Mouse (Mus musculus) fibroblast of lung, adult 2 months (primary cell): Measurements from ENCODE around the gene Suclg2.

Experiments
- DNase-seq: peaks from one replicate; pipeline ENCODE4 v3.0.0-alpha.2; 2011; ENCODE audit warnings: low read depth

Gene Suclg2

DNA sequence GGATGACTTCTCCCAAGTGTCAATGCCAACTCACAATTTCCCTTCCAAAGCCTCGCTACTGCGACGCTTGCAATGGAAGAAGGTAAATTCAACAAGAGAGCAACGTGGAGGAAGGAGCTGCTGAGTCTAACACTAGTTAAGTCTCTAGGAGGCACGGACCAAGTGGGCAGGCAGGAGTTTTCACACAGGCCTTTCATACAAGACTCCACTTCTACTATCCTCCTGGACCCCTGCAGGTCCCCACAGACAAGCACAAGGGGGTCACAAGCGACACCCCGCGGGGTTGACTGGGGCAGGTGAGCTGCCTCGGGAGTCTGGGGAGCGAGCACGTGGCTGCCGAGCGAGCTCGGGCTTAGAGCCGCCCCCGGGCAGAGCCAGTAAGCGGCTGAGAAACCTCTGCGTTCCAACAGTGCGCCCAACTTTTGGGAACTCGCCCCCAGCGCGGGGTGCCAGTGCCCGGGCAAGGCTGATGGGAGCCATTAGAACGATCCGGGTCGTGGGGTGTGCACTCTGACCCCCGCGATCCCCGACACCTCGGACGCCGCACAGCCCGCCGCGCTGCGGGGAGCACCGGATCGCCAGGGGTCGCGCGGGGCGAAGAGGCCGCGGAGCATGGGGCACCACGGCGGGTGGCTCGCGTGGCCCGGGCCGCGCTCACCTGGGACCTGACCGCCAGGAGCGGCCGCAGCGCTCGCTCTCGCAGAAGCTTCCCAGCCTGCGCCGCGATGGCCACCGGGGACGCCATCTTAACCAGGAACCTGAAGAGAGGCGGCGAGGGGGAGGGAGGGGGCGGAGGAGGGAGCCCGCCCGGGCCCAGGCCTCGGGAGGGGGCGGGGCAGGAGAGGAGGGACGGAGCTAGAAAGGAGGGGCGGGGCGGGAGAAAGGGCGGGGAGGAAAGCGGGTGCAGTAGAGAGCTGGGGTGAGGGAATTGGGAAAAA, at the start of gene Suclg2:
Suclg2 (minus strand) TSS at position 770 of the 938 bp plus-strand sequence.
- peak; percentile 24 for DNase-seq

DNA sequence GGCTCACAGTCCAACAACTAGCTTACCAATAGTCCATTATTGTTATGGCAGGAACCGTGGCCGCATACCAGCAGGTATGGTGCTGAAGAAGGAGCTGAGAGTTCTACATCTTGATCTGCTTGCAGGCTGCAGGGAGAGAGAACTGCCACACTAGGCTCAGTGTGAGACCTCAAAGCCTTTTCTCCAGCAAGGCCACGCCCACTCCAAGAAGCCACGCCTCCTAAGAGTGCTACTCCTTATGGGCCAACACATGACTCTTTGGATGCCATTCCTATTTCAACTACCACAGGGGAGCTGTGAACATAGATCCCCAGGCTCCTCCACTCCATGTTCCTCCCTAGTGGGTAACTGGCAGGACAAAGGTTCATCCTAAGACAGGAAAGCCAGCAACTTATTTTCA, 48.0 kb upstream of the Suclg2 start:
- DNase-seq = no peak

GRCm38 (mm10) chr6:95759558-95760172, 41.1 kb upstream of the Suclg2 start:
- no peak for DNase-seq

DNA sequence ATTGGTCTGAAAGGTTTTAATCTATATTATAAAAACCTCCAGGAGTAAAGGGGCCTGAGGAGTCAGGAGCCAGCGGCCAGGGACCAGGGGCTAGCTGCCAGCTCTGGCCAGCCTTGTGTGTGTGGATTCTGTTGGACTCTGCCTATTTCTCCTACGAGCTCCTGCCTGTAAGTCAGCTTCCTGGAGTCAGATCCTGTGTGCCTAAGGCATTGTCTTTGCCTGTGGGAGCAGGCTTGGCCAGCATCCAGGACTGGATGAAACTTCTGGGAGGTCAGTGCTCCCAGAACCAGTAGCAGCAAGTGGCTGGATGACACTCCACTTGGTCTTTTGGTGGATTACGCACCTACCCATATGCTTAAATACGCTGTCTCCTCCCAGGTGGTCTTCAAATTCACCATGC, 23.8 kb upstream of the Suclg2 start:
- DNase-seq = no peak

DNA sequence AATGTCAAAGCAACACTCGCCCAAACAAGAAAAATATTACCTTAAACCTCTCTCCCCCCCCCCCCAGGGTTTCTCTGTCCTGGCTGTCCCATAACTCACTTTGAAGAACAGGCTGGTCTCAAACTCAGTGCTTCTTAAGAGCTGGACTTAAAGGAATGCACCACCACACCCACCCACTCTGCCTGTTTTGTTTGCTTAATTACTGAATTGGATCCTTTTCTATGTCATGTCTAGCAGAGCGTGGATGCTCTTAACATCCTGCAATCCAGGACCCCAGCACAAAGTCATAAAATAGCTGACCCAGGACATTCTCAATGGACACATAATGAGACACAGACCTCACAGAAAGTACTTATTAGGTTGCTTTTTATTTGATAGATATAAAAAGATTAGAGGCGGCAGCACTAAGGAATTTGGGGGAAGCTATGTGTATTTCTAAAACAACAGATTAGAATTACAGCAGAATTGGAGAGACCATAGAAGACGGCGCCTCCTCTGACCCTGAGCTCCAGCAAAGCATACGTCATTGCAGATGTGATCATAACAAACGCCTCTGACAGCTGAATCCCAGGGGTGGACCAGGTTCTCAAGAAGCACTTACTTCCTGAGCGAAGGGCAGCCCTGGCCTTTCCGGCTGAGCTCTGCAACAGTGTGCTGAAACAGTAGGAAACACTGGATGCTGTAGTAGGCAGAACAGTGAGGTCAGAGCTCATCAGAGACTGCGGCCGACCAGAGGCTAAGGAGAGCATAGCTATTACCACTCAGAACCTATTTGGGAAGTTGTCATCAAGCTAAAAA, 13.2 kb upstream of the Suclg2 start:
- no peak for DNase-seq

DNA sequence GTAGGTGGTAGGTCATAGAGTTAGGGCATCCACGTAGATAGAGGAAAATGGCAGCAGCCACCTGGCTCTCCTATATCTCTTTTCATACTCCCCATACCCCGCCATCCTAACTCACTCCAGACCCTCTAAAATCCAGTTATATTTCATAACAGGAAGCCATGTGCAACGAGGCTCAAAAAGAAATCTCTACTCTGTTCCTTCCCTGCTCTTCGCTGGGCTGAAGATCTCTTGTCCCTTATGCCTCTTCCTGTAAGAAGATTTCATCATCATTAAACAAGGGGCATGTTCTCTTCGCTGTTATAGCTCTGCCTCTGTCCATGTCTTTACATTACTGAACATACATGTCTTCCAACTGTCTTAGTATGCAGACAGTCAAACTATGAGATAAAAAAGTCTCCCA, 10.8 kb upstream of the Suclg2 start:
- no peak for DNase-seq

DNA sequence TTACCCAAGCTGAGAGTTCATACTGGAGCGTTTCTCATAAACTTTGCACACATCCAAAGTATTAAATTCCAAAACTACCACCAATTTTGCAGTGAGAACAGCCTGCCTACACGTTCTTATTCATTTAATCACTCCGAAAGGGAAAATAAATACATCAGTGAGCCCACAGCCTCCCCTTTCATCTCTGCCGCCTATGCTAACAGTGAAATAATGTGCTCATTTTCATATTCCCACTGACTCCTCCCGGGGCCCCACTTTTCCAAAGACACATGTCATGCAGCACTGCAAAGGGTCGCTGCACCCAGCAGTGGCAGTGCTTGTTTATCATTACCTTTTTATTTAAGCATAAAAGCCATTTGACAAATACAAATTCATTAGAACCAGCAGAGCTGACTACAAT, 6.7 kb upstream of the Suclg2 start:
- no peak for DNase-seq

DNA sequence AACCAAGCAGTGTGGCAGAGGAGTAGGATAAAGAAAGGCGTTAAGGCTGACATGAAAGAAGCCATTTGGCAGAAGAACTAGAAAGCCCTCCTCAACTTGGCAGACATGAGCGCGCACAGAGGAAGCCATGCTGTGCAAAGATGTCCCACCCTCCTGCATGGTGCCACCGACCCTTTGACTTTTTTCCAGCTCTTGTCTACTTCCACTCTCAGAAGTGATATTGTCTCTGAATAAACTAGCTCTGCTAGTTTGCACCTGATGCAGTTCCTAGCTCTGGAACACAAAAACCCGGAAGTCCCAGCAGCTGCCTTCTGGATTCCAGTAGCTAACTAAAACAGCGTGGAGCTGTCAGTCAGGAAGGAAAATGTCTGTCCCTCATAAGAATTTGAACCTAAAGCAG, 4.8 kb upstream of the Suclg2 start:
- DNase-seq = no peak

DNA sequence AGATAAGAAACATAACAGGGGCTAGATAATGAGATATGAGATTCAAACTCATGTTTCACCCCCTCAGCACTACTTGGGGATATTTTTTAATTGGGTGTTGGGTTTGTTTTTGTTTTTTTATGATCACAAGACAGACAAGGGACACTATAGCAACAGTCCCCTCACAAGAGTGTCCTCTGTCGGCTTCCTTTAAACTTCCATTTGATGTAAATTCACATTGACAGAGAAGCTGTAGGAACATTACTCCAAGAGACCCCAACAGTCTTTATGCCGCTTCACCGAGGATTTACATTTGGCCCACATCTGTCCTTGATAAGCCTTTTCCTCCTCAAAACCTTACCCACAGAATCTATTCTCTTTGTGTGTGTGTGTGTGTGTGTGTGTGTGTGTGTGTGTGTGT, 1.2 kb upstream of the Suclg2 start:
- no peak for DNase-seq

DNA sequence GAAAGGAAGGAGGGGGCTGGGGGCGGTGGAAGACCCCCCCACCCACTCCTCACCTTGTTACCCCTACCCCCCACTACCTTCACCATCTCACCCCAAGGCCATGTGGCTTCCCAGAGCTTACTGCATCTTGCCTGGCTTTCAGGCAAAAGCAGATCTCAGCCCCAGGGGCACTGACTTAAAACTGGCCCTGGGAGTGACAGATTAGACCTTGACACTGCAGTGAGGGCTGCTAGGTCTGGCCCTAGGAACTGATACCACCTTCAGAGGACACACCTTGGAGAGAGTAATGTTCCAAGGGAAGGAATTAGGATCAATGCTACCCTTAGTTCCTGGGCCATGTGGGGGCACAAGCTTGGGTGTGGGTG, 351 bp upstream of the Suclg2 start:
- no peak for DNase-seq

- DNase-seq = no peak
These were observed 1.5 kb downstream of the Suclg2 start for GRCm38 (mm10) chr6:95717071-95717470.

- DNase-seq = no peak
These were observed 2.1 kb downstream of the Suclg2 start for GRCm38 (mm10) chr6:95716476-95716875.

DNA sequence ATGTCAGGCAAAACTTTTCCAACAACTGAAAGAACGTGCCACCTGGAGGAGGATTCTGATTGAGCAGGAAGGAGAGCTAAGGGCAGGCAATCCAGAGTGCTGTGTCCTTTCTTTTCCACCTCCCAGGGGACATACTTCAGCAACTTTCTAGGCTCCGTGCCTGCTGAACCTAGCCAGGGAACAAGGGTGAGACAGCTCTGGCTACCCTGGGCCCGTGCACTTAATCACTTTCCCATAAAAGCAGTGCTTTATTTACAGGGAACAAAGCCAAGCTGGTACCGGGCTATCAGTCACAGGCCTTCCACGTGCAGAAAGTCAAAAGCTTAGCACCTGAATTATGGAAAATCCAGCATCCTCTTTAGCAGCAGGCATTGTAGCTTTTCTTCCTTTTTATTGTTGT, 5.4 kb downstream of the Suclg2 start:
- DNase-seq = peak; percentile 39

DNA sequence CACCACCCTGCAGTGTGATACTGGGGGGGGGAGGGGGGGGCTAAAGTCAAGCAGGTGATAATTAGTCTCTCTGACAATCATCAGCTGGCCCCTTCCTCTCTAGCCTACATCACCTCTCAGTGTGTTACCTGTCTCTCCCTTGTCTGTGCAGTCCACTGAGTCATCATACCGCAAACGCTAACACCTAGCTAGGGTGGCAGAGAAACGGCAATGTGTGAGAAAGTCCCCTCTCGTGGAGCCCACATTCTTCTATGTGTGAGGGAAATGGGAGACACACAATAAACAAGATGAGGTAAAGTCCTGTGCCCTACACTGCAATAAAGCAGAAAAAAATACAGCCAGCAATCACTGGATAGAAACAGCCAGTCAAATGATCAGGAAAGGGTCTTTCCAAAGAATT, 6.5 kb downstream of the Suclg2 start:
- no peak for DNase-seq

DNA sequence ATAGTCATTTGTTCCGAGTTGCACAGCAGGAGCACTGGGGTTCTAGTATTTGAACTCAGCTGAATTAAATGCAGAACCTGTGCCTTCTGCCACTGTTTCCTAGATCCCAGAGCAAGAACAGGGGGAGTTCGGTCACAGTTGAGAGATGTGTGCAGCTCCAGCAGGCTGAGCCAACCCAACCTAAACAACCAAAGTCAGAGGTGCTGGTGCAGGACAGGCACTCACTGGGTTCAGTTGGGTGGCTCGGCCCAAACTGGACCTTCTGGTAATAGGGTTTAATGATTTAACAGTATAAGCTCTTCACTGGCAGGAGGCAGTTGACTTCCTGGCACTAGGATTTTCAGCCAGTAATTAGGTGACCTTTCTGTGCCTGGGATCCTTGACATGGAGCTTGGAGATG, 6.9 kb downstream of the Suclg2 start:
- no peak for DNase-seq

- DNase-seq = no peak
These were observed 7.7 kb downstream of the Suclg2 start for GRCm38 (mm10) chr6:95710886-95711285.

GRCm38 (mm10) chr6:95709531-95709930, 9.1 kb downstream of the Suclg2 start:
- DNase-seq = no peak

GRCm38 (mm10) chr6:95709106-95709505, 9.5 kb downstream of the Suclg2 start:
- no peak for DNase-seq

DNA sequence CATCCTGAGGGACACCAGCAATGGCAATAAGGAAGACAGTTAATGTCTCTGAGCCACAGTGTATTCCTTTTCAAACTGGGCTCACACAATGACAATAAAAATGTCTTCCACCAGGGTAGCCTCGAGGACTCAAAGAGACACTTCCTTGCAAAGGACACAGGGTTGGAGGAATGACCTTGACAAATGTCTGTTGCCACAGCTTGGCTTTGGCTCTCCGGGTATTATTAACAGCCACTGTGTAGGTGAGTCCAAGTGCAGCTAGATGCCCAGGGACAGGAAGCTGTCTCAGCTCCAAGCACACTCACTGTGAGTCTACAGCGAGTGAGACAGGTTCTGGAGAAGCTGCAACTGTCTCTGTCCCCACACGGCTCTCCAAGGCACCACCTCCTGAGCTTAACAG, 14.0 kb downstream of the Suclg2 start:
- DNase-seq = no peak

DNA sequence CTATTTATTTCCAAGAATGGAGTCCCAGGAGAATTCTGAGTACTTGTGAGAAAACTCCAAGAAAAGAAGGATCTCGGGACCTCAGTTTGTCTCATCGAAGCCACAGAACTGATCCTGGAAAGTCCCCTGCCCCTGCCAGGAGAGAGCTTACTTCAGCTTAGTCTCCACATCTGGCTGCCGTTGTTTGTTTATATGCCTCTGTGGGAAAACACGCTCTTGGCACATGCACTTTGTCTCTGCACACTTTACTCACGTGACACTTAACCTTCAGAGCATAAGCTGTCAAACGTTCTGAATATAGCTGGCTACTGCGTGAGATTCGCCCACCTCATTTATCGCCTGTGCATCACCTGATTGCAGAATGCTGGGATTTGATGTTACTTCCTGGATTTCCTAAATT, 16.4 kb downstream of the Suclg2 start:
- DNase-seq = no peak

DNA sequence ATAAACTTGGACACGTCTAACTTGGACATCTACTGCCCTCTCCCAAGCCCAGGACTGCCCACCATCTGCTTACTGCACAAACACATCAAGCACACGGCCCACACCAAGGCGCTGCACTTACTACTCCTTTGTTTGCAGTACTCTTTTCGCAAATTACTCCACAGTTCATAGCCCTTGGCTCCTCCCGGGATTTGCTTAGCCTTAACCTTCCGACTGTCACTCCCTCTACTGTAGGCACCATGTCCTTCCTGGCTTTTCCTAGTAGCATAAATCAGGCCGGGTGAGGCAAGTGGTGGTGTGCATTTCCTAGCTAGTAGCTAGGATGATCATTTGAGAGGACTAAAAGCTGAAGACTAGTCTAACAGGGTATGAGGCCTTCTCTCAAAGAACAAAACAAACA, 16.8 kb downstream of the Suclg2 start:
- no peak for DNase-seq

DNA sequence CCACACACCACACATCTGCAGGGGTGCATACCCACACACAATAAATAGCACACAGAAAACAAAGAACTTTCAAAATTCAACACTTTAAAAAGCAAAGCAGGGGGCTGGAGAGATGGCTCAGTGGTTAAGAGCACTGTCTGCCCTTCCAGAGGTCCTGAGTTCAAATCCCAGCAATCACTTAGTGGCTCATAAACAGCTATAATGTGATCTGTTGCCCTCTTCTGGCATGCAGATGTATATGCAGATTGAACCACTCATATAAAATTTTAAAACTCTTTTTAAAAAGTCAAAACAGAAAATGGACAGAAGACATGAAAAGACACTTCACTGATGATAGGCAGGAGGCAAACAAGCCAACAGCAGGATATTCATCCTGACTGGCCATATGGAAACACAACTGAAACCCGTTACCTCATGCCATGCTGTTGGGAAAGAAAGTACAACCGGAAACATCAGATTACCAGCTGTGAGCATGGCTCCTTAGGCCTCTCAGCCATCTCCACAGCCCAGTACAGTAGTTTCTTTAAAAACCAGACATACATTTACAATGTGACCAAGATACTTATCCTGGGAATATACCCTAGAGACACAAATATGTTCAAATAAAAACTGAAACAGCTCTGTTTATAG, 17.5 kb downstream of the Suclg2 start:
- DNase-seq = no peak
